Mouse (Mus musculus): ENCODE results near the gene Cit.
"Not testable (repeated sequence)": the region's sequence is repeated elsewhere in the genome, so short reads cannot be mapped to it uniquely, and the experiment has no call there.

Cit gene

DNA sequence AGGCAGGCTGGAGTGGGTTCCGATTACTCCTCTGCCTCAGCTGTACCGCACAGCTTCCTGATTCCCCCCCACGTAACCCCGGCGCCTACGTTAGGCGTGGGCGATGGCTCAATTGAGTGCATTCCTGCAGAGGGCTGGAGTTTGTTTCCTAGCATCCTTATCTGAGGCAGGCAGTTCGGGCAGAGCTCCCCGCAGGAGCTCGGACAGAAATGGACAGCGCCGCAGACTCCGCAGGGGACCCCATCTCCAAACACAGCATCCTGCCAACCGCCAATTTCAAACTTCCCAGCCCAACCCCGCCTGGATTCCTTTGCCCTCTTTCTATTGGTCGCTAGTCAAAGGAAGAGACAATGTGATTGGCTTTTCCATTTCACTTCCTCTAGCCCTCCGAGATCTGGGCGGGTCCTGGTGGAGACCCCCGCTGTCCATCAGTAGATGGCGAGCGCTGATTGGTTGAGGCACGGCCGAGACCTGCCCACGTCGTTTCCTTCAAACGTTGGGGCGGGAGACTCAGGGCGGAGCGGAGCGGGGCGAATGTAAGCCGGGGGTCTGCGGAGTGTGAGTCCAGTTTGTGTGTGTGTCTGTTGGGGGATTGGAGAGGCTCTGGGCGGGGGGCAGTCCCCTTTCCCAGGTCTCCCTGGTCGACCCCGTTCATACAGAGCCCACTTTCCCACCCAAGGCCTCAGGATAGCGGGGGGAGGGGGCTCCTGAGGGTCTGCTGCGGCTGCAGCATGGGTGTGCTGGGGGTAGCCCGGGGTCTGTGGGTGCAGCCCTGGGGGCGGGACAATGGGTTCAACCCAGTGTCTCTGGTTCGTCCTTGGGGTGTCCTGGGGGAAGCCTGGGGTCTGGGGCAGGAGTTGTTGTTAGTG is at the start of gene Cit:
Gene Cit, plus strand, starts transcription at position 513 of the 869 bp plus-strand sequence.
- peak; percentile 96 for DNase-seq

DNA sequence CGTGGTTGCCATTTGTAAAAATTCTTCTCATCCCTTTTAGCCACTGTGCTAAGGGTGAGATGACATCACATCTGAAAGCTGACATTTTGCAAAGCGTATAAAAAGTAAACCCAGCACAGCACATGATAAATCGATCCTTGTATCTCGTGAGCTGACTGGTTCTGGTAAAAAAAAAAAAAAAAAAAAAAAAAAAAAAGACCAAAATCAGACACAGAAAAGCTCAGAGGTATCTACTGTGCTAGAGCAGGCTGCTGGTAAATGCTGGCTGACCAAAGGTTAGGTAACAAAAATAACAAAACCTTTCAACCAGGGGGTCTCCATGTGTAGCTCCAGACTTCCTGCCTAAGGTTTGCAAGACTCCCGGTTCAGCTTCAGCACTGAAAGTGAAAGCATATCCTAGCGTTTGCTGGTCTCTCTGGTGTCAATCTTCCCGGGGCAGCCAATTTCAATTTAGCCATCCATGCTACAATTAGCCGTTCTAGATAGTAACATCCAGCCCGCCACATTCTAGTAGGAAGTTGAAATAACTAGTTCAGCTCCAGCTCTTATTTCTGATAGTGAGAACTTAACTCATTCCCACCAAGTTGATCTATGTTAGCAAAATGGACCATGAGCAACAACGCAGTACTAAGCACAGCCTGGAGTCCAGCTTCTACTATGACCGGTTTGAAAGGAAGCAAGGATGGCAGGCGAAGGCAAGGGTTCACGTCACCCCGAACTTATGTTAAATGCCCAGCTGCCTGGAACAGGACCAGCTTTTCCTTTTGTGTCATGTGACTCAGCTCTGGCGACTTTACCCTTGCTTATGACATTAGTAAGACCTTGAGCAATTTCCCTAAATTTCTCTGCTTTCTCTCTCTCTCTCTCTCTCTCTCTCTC is 45.8 kb upstream of the Cit start:
- DNase-seq: peak; percentile 27

DNA sequence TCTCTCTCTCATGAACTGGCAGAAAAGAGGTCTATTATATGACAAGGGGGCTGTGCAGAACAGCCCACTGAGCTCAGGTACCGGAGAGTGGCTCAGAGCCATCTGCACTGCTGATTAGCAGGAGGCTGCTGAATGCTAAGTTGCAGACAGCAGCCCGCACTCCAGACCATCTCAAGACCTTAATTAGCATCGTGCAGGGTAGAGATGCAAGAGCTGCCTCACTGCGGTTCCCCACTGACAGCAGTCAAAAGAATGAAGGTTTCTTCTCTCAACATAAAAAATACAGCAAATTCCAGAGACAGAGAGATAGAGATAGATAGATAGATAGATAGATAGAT is 45.2 kb upstream of the Cit start:
- DNase-seq: peak; percentile 5

DNA sequence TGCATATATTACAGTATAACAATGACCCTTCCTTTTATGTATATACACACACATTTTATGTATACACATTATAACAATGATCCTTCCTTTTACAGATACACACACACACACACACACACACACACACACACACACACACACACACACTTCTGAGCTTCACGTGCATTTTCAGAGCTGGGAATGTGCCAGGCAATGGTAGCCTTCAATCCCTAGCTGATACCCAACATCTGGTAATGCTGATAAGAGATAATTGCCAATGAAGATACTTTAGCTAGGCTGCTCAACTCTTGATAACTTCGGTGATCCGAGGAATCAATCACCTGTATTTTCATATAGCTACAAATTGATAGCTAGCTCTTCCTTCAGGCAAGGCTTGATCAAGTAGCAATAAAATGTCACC is 32.8 kb upstream of the Cit start:
- DNase-seq: no peak

DNA sequence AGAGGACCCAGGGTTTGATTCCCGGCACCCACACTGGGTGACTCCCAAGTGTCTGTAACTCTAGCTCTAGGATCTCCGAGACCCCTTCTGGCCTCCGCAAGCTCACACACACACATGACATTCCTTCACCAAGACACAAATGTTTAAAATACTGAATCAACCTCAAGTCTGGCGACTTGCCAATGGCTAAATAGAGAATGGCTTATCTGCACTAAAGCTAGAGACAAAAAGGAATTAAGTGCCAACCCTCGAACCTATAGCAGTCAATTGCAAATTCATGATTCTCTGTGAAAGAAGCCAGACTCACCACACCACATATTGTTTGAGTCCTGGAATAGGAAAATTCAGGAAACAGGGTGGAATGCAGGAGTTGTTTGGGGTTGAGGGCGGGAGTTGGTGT is 28.1 kb upstream of the Cit start:
- no peak for DNase-seq

DNA sequence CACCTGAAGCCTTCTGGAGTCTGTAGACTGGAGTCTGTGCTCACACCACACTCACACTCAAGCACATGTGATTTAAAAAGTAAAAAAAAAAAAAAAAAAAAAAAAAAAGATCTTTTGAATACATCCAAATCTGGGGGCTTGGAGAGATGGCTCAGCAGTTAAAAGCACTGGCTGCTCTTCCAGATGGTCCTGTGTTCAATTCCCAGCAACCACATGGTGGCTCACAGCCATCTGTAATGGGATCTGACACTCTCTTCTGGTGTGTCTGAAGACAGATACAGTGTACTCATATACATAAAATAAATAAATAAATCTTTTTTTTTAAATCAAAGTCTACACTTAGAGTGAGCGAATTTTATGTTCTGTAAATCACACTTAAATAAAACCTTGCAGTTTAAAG is 27.4 kb upstream of the Cit start:
- DNase-seq: not testable (repeated sequence)

DNA sequence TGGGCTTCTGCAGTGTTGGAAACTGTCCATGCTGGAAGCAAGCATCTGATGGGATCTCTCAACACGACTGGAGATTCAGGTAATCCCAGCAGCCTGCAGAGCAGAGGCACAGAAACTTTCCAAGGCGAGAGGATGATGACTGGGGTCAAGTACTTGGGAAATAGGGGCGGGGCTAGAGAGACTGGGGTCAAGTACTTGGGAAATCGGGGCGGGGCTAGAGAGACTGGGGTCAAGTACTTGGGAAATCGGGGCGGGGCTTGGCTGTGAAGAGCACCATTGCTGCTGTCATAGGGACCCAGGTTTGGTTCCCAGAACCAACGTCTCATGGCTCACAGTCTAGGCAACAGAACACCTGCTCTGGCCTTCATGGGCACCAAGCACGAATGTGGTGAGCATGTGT is 25.1 kb upstream of the Cit start:
- DNase-seq: no peak

DNA sequence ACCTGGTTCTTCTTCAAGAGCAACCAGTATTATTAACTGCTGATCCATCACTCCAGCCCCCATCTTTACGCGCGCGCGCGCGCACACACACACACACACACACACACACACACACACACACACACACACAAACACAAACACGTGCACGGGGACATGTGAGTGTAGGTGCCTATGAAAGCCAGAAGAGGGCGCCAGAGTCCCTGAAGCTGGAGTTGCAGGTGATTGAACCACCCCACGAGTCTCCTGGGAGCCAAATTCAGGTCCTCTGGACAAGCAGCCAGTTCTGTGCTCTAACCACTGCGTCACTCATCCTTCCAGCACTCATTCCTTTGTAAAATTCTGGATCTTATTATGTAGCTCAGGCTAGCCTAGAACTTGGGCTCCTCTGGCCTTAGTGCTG is 23.9 kb upstream of the Cit start:
- no peak for DNase-seq

DNA sequence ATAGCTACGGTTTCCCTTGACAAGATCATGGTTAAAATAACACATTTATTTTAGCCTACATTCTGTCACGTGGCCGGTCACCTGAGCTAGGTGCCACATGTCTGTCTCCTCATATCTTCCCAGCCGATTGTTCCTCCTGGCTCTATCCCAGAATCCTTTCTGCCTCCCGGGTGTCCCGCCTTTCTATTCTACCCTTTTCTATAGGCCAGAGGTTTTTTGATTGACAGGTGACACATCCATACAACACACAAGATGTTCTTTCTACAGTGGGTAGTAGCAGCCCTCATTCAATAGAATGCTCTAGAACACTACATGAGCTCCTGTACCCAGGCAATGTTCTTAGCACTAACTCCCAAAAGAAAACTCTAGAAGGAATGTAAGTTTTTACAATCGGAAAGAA is 23.2 kb upstream of the Cit start:
- no peak for DNase-seq

DNA sequence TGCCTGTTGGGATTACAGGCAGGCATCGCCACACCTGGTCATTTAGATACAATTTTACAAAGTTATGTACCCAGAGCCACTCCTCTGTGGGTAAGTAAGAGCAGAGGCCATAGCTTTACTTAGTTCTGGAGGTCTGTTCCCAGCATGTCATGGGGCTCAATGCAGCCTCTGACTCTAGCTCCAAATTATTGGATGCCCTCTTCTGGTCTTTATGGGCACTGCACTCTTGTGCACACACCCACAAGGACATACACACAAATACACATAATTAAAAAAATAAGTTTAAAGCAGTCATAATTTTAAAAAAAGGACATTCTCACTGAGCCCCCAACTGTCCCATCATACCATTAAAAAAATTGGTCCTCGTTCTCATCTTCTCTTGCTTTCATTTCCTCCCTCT is 12.3 kb upstream of the Cit start:
- no peak for DNase-seq

DNA sequence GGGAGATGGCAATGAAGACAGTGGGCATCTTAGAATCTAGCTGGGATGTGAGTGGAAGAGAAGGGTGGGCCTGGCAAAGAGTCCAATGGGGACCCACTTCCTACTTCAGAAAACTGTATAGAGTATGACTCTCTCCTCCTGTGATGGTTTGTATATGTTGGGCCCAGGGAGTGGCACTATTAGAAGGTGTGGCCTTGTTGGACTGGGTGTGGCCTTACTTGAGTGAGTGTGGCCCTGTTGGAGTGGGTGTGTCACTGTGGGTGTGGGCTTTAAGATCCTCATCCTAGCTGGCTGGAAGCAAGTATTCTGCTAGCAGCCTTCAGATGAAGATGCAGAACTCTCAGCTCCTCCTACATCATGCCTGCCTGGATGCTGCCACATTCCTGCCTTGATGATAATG is 11.3 kb upstream of the Cit start:
- DNase-seq: not testable (repeated sequence)

DNA sequence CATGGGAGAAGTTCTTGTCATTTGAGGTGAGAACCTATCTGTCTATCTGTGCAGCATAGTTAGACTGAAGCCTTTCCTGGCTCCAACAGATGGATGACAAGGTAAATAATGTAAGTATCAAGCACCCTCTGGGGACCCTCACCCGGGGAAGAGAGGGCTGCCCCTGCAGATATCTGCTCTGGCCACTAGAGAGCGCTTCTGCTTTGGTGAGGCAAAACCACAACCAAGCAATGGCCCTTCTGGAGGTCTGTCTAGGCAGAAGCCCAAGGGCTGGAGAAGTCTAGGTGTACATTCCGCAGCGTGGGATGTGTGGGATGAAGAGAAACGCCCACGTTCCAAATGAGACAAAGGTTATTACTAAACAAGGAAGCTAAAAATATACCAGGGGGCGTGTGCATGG is 9.8 kb upstream of the Cit start:
- peak; percentile 46 for DNase-seq

DNA sequence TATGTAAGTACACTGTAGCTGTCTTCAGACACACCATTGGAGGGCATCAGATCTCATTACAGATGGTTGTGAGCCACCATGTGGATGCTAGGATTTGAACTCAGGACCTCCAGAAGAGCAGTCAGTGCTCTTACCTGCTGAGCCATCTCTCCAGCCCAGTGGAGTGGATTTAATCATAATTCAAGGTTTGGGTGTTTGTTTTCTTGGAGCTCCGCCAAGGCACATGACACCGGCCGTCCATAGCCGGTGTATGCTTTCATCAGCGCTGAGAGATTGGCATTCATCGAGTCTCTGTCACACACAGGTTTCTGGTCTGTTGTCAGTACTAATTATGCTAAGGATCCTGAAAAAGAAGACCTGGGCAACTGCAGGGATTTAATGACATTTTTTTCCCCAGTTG is 7.0 kb upstream of the Cit start:
- DNase-seq: no peak

DNA sequence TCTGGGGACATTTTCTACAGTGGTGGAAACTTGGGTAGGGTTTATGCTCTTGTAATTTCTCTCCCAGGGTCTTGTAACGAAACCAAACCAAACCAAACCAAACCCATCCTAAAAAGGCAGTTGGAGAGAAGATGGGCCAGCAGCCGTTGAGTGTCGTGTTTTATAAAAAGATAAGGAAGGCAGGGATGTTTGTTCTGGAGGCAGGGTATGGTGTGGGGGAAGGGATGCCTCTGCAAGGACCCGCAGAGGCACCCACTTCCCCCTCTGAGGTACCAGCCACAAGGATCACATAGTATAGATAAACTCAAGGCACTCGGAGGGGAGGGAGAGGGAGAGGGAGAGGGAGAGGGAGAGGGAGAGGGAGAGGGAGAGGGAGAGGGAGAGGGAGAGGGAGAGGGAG is 4.6 kb upstream of the Cit start:
- no peak for DNase-seq

DNA sequence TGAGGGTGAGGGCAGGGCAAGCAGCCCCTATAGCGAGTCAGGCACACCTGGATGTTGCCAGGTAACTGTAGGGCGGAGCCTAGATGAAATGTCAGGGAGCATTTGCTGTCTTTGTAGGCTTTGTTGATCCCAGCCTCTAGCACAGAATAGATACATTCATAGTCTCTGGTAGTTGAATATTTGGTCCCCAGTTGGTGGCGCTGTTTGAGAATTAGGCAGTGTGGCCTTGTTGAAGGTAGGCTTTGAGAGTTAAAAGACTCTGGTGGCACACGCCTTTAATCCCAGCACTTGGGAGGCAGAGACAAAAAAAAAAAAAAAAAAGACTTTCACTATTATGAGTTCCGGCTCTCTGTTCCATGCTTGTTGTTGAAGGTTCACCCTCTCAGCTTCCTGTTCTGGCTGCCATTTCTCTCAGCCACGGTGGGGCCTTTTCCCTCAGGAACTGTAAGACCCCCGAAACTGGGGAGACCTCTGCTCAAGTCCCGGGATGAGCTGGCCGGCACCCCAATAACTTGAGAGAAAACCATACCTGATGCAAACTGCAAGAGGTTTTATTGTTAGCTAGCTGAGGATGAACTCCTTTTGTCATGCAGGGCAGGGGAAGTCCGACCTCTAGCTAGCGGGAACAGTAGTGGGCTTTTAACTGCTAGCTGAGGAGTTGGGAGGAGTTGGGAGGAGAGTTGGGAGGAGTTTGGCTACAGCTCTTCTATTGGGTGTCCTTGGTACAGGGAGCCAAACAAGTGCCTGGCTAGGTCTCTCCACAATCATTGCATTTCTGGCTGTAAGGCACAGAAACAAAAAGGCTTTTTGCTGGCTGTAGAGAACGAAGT is 3.9 kb upstream of the Cit start:
- DNase-seq: no peak

DNA sequence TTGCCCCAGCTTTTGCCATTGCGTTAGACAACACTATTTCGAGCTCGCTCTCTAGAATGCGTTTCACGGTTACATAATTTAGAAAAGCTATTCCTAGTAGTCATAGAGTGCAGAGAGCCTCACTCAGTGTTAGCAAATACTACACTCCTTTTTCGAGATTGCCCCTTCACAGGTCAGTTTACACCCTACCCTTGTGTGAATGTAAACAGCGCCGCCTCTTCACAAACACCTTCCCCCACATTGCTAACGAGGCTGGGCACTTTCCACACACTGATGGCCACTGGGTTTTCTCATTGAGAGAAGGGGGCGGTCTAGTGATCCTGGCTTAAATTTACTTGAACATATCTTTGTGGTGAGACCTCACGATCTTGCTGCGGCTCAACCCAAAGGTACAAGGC is 711 bp upstream of the Cit start:
- no peak for DNase-seq

DNA sequence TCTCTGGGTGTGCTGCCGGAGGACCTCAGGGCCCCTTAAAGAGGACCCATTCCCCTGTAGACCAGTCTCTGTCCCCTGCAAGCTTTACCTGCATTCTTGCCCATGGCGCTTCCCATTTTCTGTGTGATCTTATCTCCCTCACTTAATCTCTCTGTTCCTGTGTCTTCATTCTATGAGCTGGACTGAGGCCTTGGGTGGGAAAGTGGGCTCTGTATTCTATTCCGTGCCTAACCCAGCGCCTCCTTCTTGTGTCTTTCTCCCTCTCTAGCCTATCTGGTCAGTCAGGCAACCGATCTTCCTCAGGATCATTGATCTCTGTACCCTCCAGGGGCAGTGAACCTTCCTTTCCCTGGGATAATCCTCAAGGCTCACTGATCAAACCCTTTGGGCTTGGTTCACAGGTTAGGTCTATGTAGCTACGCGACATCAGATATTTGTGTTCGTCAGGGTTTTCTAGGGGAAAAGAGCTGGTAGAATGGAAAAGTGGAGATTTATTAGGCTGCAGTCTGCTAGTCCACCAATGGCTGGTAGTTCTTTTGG is 627 bp downstream of the Cit start:
- DNase-seq: no peak

DNA sequence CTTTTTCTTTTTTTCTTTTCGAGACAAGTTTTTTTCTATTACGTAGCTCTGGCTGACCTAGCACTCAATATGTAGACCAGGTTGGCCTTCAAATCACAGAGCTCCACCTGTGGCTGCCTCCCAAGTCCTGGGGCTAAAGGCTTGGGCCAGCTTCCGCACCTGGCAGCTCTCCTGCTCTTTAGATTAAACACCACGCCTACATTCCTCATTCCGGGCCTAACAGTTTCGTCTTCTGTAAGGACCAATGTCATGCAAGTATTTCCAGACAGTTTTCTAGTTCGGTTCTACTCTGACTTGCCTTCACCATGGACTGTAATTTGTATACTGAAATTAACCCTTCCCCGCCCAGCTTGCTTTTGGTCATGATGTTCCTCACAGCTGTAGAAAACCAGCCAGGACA is 2.1 kb downstream of the Cit start:
- DNase-seq: no peak

DNA sequence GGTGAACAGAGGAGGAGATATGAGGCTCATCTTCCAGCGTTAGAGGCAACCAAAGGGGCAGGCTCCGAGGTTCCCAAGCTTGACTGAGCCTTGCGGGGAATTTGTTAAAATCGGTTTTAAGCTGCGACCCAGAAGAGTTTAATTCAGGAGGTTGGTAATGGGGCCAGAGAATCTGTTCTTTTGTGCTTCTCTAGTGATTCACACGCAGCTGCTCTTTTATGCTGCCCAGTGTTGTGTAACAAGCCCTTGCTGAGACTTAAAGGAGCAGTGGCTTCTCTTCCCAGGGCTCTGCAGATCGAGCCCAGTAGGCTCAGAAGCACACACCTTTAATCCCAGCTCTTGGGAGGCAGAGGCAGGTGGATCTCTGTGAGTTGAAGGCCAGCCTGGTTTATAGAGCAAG is 3.4 kb downstream of the Cit start:
- no peak for DNase-seq

DNA sequence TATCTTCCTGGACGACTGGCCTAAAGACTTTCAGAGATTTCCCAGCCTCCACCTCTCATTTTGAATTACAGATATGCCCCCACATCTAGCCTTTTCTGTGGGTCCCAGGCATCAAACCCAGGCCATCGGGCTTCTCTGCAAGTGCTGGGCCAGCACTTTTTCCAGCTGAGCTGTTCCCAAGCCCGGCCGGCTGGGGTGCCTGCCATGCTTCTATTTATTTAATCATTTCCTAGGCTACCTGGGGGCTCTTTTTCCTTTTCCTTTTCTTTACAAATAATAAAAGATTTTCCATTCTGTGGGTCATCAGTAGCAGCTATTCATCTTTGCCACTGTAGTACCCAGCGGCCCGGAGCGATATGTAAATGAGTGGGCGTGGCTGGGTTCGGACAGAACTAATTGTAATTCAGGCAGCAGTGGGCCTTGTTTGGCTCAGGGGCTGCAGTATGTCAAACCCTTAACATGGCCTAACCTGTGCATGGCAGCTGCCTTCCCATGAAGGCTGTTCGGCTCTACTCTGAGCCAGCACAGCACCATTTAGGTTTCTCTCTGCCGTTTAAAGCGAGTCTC is 4.3 kb downstream of the Cit start:
- DNase-seq: no peak

DNA sequence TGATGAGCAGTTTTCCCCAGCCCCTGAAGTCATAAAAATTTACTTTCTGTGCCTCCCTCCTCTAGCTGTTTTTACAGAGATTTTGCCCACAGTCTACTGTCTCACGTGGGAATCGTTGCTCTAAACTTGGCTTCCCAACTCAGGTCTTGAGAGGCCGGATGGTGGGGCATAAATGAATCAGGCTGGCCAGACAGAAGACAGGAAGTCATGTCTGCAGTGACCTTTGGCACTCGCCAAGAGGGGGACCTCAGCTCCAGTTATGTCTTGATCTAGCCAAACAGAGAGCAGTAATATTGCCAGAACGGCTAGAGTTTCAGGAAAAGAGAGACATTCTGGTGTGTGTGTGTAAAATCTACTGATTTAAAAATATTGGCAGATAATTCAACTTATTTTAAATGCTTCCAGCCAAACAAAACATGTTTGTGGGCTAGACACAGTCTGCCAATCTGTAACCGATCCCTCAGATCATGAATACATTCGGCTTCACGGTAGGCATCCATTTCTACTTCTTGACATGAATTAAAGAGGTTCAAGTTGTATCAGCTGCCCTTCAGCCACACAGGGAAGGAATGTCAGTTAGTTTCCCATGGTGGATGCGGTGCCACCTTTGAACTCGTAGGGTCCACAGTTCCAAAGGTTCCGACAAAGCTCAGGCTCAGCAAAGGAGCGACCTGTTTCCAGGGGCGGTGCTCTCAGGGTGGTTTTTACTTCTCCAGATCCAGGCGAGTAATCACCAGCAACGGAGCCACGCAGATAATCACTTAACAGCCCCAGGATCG is 5.4 kb downstream of the Cit start:
- no peak for DNase-seq

DNA sequence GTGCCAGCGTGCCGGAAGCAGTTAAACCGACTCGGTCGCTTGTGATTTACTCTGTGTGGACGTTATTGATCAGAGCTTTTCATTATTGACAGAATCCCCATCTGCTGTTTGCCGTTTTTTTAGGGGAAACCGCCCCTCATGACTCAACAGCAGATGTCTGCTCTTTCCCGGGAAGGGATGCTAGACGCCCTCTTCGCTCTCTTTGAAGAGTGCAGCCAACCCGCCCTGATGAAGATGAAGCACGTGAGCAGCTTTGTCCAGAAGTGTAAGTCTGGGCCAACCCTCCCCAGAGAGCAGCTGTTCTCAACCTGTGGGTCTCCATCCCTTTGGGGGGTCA is 5.9 kb downstream of the Cit start:
- DNase-seq: no peak

Data from thymus, postnatal 25 days (tissue).